Mouse (Mus musculus) C2C12 (cell line): ENCODE results near the gene Gdpd2.

Experiments
- CTCF ChIP-seq: IDR thresholded peaks from one replicate; pipeline ENCODE4 v1.5.1; 2011; ENCODE audit not compliant: control insufficient read depth, insufficient read depth, insufficient read length
- MAX ChIP-seq: IDR thresholded peaks from one replicate; pipeline ENCODE4 v1.6.1; 2011; ENCODE audit warnings: mild to moderate bottlenecking, control low read depth
- MYOG ChIP-seq: IDR thresholded peaks from one replicate; pipeline ENCODE4 v1.6.1; 2011; ENCODE audit not compliant: control insufficient read depth, insufficient read length; ENCODE audit errors: extremely low read depth
- USF1 ChIP-seq: IDR thresholded peaks from one replicate; pipeline ENCODE4 v1.6.1; 2011; ENCODE audit warnings: low read depth, mild to moderate bottlenecking, control low read depth, moderate library complexity

DNA sequence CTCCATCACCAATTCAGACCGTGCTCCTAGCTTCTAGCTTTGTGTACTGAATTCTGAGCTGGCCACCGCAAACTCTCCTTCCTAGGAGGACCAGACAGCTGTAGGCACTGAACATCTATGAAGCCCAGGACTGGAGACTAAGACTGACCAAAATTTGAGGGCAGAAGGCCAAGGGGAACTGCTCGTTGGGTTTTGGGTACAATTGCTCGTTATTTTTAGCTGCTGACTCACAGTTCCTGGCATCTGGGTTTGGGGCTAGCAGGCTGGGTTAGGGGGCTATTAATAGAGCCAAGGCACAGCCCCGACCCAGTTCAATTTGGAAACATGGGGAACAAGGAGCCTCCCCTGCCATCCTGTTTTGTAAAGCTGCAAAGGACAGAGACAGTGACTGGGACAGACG is 11.1 kb downstream of the Gdpd2 start:
- TF ChIP-seq CTCF (no peak), MAX (no peak), MYOG (no peak), USF1 (no peak)
